Mouse (Mus musculus) thymus, adult 2 months (tissue): Measurements from ENCODE around the gene Xpc. TPM values are rescaled to one million over a fixed set of nuclear protein-coding genes. Genes with fewer than 3 reads are reported as not detected.

Experiments used
- DNase-seq: peaks from one replicate; pipeline ENCODE4 v3.0.0; 2021
- H3K27ac ChIP-seq: fragments of 200-500 bp; 2 replicates; pipeline ENCODE4 v1.5.1; 2012; ENCODE audit warnings: low read length, control low read depth; ENCODE audit not compliant: control insufficient read depth, insufficient read depth
- H3K27me3 ChIP-seq: fragments of 200-500 bp; 2 replicates; pipeline ENCODE4 v1.6.1; 2012; ENCODE audit warnings: mild to moderate bottlenecking, low read length, moderate library complexity, mixed read lengths; ENCODE audit not compliant: control insufficient read depth, insufficient read depth
- H3K36me3 ChIP-seq: fragments of 200-500 bp; 2 replicates; pipeline ENCODE4 v1.6.1; 2012; ENCODE audit warnings: mild to moderate bottlenecking, low read length, moderate library complexity; ENCODE audit not compliant: control insufficient read depth, insufficient read depth
- H3K4me1 ChIP-seq: fragments of 200-500 bp; replicated peaks from 2 replicates; pipeline ENCODE4 v1.6.1; 2012; ENCODE audit warnings: low read length; ENCODE audit not compliant: control insufficient read depth, insufficient read depth
- H3K4me3 ChIP-seq: fragments of 200-500 bp; 2 replicates; pipeline ENCODE4 v1.5.1; 2012; ENCODE audit warnings: mild to moderate bottlenecking, low read length, control low read depth, moderate library complexity; ENCODE audit not compliant: control insufficient read depth, insufficient read depth
- CTCF ChIP-seq: fragments of 200-500 bp; IDR thresholded peaks from 2 replicates; pipeline ENCODE4 v1.5.1; 2012; ENCODE audit warnings: mild to moderate bottlenecking, control low read depth, low read length, moderate library complexity, borderline replicate concordance; ENCODE audit not compliant: control insufficient read depth, poor library complexity, insufficient read depth; ENCODE audit errors: extremely low read depth
- POLR2A ChIP-seq: fragments of 200-500 bp; IDR thresholded peaks from 2 replicates; pipeline ENCODE4 v1.6.1; 2012; ENCODE audit warnings: mild to moderate bottlenecking, low read length, control low read depth, moderate library complexity; ENCODE audit not compliant: control insufficient read depth, poor library complexity, insufficient read depth; ENCODE audit errors: extremely low read depth
- WGBS: fragments of 180-500 bp; shearing (Covaris S2); methylation state at CpG from one replicate; pipeline ENCODE4 v1.1.7; 2018; 5-methylcytosine and 5-hydroxymethylcytosine counted together
- polyA plus RNA-seq: library from polyadenylated mRNA; depleted of rRNA; stranded (reverse); fragments of >200 nt; gene quantifications from 2 replicates; pipeline ENCODE4 v1.2.3, GENCODE M21; 2012; rRNA removed

The Xpc gene
- polyA plus RNA-seq, 1 experiment = 18.7 TPM

- H3K27me3 ChIP-seq = no peaks in the 10 kb centered on the region
- no peak overlapping the region for H3K27ac ChIP-seq
- 2% methylated on average over 19 of the region's 19 CpGs for WGBS
- no peaks in the 10 kb centered on the region for H3K36me3 ChIP-seq
- DNase-seq = no peak
- TF ChIP-seq POLR2A (no peak), CTCF (no peak)
- peak overlapping the region; percentile 64 for H3K4me3 ChIP-seq
- peaks cover 6% of the 10 kb centered on the region for H3K4me1 ChIP-seq
Observed at GRCm38 (mm10) chr6:91441145-91441662, 74.5 kb downstream of the Xpc start.

DNA sequence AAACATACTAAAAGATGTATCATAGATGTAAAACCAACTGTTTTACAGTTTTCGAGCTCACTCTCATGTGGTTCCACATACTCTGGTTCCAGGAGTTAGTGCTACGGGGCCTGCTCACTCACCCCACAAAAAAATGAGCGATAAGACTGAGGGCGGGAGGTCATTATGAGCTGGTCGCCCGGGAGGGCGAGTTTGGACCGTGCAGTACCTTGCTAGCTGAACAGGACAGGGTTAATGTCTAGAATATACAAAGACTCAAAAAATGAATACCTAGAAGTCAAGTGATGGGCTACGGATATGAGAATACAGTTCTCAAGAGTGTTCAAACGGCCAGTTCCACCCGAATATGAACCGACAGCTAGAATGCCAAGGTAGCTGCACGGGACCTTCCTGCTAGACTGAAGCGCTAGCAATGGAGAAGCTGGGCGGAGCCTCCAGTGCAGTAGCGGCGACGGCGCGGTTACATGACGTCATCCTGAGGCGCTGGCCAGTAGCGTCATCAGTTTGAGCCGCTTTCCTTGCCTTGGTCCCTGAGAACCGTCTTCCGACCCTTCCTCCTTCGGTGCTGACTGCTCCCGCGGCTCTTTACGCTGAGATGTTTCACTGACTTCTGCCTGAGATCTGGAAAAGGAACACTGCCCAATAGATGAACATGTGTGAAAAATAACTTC, 75.1 kb downstream of the Xpc start:
- H3K4me3 ChIP-seq = peak overlapping the region; percentile 64
- H3K27me3 ChIP-seq = no peaks in the 10 kb centered on the region
- peaks cover 6% of the 10 kb centered on the region for H3K4me1 ChIP-seq
- H3K36me3 ChIP-seq = no peaks in the 10 kb centered on the region
- peak; percentile 87 for DNase-seq
- no peak overlapping the region for H3K27ac ChIP-seq
- 2% methylated on average over 30 of the region's 30 CpGs for WGBS
- TF ChIP-seq CTCF = 0 out of 2 replicates have a peak, but pooled peaks have one; percentile 14
- peak; percentile 45; the same call in 1 of the 2 replicates for TF ChIP-seq POLR2A

Other genes with a start within 250 kb of the Xpc start
- 0.04 and 0.13 TPM in 2 replicates for gene Wnt7a, start 104.5 kb downstream of the Xpc start, polyA plus RNA-seq
- gene Chchd4, start 42.3 kb downstream of the Xpc start, polyA plus RNA-seq = 4.7 and 5.1 TPM in 2 replicates
- 71.0 and 71.1 TPM in 2 replicates for gene Tmem43, start 42.2 kb downstream of the Xpc start, polyA plus RNA-seq
- 38.0 and 46.1 TPM in 2 replicates for gene Lsm3, start within 50 bp of the Xpc start, polyA plus RNA-seq
- gene Slc6a6, start 168.2 kb upstream of the Xpc start, polyA plus RNA-seq = 141 and 179 TPM in 2 replicates